Mouse (Mus musculus) hindbrain, embryonic 15.5 days (tissue): ENCODE measurements around the gene Slbp. TPM values are rescaled to one million over a fixed set of nuclear protein-coding genes. Genes with fewer than 3 reads are reported as not detected.

Experiments
- ATAC-seq: fragments of 200-750 bp; cut with Nextera tagmentation; 2 replicates; pipeline ENCODE4 v1.8.0; 2017; ENCODE audit warnings: low read depth, moderate number of reproducible peaks, moderate TSS enrichment; ENCODE audit not compliant: low FRiP score
- H3K27ac ChIP-seq: fragments of 300-500 bp; sonication (generic); replicated peaks from 2 replicates; pipeline ENCODE4 v1.5.1; 2015; ENCODE audit warnings: mild to moderate bottlenecking, inconsistent platforms
- H3K27me3 ChIP-seq: fragments of 300-500 bp; sonication (generic); 2 replicates; pipeline ENCODE4 v1.6.1; 2015; ENCODE audit warnings: control low read depth, inconsistent platforms
- H3K36me3 ChIP-seq: fragments of 300-500 bp; sonication (generic); 2 replicates; pipeline ENCODE4 v1.6.1; 2015; ENCODE audit warnings: control low read depth, inconsistent platforms
- H3K4me1 ChIP-seq: fragments of 300-500 bp; sonication (generic); replicated peaks from 2 replicates; pipeline ENCODE4 v1.6.1; 2015; ENCODE audit warnings: control low read depth, inconsistent platforms
- H3K4me2 ChIP-seq: fragments of 300-500 bp; sonication (generic); 2 replicates; pipeline ENCODE4 v1.6.1; 2015; ENCODE audit warnings: moderate library complexity, mild to moderate bottlenecking, inconsistent platforms
- H3K4me3 ChIP-seq: fragments of 300-500 bp; sonication (generic); 2 replicates; pipeline ENCODE4 v1.5.1; 2015; ENCODE audit warnings: mild to moderate bottlenecking, inconsistent platforms
- H3K9ac ChIP-seq: fragments of 300-500 bp; sonication (generic); 2 replicates; pipeline ENCODE4 v1.6.1; 2015; ENCODE audit warnings: inconsistent platforms
- H3K9me3 ChIP-seq: fragments of 300-500 bp; sonication (generic); 2 replicates; pipeline ENCODE4 v1.6.1; 2016; ENCODE audit warnings: control low read depth, inconsistent platforms
- WGBS: fragments of 180-500 bp; shearing (Covaris S2); methylation state at CpG from one replicate; pipeline ENCODE4 v1.1.7; 2015; 5-methylcytosine and 5-hydroxymethylcytosine counted together
- polyA plus RNA-seq: library from polyadenylated mRNA; unstranded; fragments of >200 nt; fragmentation: Nextera tagmentation; extraction: Ambion mirVana; gene quantifications from 2 replicates; pipeline ENCODE4 v1.2.1, GENCODE M21; 2015

The Slbp gene
- polyA plus RNA-seq, 1 experiment from 2014 or later: 118 TPM

DNA sequence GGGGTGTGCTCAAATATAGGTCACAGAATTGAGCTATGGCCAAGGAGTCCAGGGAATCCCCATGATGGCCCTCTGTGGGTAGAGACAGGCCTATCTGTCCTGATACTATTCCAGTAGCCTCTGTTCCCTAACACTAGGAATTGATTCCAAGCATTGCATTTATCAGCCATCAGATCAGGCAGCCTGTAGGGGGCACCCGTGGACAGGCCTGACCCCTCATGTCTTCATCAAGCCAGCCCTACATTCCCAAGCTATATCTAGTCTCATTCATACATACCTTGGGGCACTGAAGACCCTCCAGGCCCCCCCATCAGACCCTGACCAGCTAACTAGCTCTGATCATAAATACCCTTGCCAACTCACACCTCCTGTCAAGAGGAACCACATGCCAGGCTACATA, 23.6 kb upstream of the Slbp start:
- H3K27me3 ChIP-seq: no peaks in the 10 kb centered on the region
- no peaks in the 10 kb centered on the region for H3K9me3 ChIP-seq
- H3K9ac ChIP-seq: no peak overlapping the region
- no peak; the same call in 1 of the 2 replicates for ATAC-seq
- no peak overlapping the region for H3K4me2 ChIP-seq
- H3K4me3 ChIP-seq: no peak overlapping the region
- no peaks in the 10 kb centered on the region for H3K36me3 ChIP-seq
- peaks cover 12% of the 10 kb centered on the region for H3K4me1 ChIP-seq
- H3K27ac ChIP-seq: no peak overlapping the region
- 3% methylated on average over 1 of the region's 1 CpGs for whole genome bisulfite sequencing

DNA sequence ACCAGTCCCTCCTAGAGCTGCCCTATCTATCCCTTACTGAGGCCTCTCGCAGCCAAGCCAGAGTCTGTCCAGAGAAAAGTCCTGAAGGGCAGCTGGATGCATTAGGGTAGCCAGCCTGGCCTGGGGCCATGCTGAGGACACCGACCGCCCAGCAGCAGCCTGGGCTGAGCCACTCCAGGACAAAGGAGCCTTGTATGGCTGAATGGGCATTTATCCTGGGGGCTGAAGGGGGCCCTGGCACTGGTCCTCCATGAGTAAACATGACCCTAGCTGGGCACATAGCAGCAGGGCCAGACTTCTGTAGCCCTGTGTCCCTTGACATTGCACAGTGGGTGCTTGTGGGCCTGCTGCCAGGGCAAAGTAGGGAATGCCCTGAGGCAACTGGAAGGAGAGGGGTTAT, 22.1 kb upstream of the Slbp start:
- H3K4me2 ChIP-seq: no peak overlapping the region
- no peak overlapping the region for H3K4me3 ChIP-seq
- WGBS: 47% methylated on average over 3 of the region's 3 CpGs
- no peaks in the 10 kb centered on the region for H3K9me3 ChIP-seq
- no peaks in the 10 kb centered on the region for H3K27me3 ChIP-seq
- no peak overlapping the region for H3K9ac ChIP-seq
- peak; percentile 90 for ATAC-seq
- H3K27ac ChIP-seq: no peak overlapping the region
- H3K36me3 ChIP-seq: no peaks in the 10 kb centered on the region
- H3K4me1 ChIP-seq: peaks cover 12% of the 10 kb centered on the region

DNA sequence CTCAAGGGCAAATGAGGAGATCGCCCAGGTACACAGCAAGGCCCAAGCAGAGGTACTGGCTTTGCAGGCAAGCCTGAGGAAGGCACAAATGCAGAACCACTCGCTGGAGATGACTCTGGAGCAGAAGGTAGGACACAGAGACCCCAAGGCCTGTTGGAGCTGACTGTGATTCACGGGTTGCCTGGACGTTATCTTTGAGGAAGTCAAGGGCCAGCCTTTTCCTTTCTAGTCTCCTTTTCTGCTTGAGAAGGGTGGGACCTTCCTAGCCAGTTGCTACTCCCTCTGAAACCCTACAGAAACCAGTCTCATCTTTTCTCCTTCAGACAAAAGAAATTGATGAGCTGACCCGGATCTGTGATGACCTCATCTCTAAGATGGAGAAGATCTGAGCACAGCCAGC, 19.3 kb upstream of the Slbp start:
- no peaks in the 10 kb centered on the region for H3K36me3 ChIP-seq
- no peaks in the 10 kb centered on the region for H3K9me3 ChIP-seq
- no peaks in the 10 kb centered on the region for H3K27me3 ChIP-seq
- H3K4me1 ChIP-seq: peaks cover 12% of the 10 kb centered on the region
- no peak overlapping the region for H3K9ac ChIP-seq
- no peak overlapping the region for H3K4me2 ChIP-seq
- no peak for ATAC-seq
- H3K27ac ChIP-seq: no peak overlapping the region
- WGBS: 81% methylated on average over 5 of the region's 5 CpGs
- no peak overlapping the region for H3K4me3 ChIP-seq

DNA sequence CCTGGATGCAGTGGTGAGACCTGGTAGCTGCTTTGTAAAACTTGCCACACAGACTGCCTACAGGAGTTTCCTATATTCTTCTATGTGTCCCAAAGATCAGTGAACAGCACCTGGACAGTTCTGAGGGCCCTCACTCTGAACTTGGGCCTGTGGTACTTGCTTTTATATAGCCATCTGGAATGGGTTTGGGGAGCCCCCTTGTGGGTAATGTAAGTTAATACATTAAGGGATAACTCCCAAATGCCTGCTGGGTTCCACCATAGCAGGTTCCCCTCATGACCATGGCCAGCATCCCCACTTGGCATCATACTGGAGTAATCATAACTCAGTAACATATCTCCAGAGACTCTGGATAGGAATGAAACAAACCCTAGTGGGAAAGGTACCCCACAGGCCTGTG, 15.8 kb upstream of the Slbp start:
- Histone ChIP-seq H3K4me3 (no peak overlapping the region), H3K9ac (no peak overlapping the region), H3K36me3 (no peaks in the 10 kb centered on the region), H3K9me3 (no peaks in the 10 kb centered on the region), H3K4me2 (no peak overlapping the region), H3K27me3 (no peaks in the 10 kb centered on the region), H3K4me1 (no peaks in the 10 kb centered on the region), H3K27ac (no peak overlapping the region)
- ATAC-seq: no peak

DNA sequence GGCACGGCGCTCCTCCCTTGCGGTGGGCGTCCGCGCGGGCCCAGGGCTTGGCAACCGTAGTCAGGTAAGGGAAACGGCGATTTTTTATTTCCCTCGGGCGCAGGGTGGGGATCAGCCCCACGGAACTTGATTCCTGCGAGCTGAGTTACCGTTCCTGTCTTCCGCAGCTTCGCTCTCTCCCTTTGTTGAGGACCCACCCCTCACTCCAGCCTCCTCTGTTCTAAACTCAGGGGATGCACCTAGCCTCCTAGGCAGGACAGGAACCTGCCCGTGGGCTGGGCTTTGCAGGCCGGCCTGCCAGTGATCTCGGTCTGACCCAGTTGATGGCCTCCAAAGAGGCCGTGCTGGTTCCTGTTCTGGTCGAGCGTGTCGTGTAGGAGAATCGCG, 6.3 kb upstream of the Slbp start:
- peaks cover 32% of the 10 kb centered on the region for H3K4me1 ChIP-seq
- 0% methylated on average over 26 of the region's 26 CpGs for WGBS
- 0 out of 2 replicates have a peak, but pooled peaks cover 3% of the 10 kb centered on the region for H3K36me3 ChIP-seq
- H3K27me3 ChIP-seq: no peaks in the 10 kb centered on the region
- H3K4me2 ChIP-seq: peak overlapping the region; percentile 86
- peak overlapping the region; percentile 75 for H3K4me3 ChIP-seq
- 0 out of 2 replicates have a peak overlapping the region, but pooled peaks have one; percentile 98 for H3K27ac ChIP-seq
- peak; percentile 1; the same call in 1 of the 2 replicates for ATAC-seq
- peak overlapping the region; percentile 52 for H3K9ac ChIP-seq
- H3K9me3 ChIP-seq: no peaks in the 10 kb centered on the region

DNA sequence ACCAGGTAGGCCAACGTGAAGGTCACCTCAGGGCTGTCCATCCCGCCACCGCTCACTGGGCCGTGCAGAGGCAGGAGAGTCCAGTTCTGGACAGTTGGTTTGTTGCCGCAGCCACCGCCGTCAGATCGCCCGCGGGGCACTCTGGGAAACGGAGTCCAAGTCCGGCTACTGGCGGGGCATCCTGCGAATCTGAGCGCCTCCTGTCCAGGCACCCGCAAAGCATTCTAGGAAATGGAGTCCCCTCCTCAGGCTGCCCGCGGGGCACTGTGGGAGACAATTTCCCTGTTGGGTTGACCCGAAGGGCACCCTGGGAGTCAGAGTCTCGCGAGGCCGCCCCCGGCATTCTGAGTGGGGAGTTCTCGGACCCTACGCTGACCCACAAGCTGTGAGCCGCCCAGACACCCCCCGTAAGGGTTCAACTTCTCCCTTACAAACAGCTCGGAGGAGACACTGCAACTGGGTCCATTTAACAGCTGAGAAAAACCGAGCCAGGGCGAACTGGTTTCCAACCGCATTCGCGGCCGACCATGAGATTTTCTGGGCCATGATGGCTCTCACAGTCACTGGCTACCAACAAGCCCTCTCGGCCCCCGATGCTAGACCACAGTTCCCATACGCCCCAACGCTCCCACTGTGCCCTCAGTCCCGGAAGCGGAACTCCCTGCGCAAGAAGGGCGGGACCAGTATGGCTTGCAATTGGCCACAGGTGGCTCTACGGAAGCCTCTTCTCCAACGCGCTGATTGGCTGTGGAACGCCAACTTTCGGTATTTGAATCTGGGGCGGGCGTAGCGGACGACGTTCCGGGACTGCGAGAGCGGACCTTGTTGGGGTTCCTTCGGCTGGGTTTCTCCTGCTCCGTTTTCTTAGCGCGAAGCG, 5.7 kb upstream of the Slbp start, which contains the start of the genes Tacc3 and Tmem129:
Gene Tacc3 (plus strand): TSS at position 342 of the 877 bp plus-strand sequence.
Gene Tmem129 (minus strand): TSS at position 630 of the 877 bp plus-strand sequence.
- no peaks in the 10 kb centered on the region for H3K27me3 ChIP-seq
- peak within 1 kb of the TSS; percentile 75 for H3K4me3 ChIP-seq
- 0 out of 2 replicates have a peak, but pooled peaks cover 5% of the 10 kb centered on the region for H3K36me3 ChIP-seq
- peak within 1 kb of the TSS; percentile 86 for H3K4me2 ChIP-seq
- H3K4me1 ChIP-seq: peaks cover 32% of the 10 kb centered on the region
- H3K9ac ChIP-seq: peak within 1 kb of the TSS; percentile 75
- ATAC-seq: peak; percentile 97
- H3K27ac ChIP-seq: peak within 1 kb of the TSS; percentile 98
- under 1% methylated on average over 60 of the region's 60 CpGs for WGBS
- H3K9me3 ChIP-seq: no peaks in the 10 kb centered on the region

DNA sequence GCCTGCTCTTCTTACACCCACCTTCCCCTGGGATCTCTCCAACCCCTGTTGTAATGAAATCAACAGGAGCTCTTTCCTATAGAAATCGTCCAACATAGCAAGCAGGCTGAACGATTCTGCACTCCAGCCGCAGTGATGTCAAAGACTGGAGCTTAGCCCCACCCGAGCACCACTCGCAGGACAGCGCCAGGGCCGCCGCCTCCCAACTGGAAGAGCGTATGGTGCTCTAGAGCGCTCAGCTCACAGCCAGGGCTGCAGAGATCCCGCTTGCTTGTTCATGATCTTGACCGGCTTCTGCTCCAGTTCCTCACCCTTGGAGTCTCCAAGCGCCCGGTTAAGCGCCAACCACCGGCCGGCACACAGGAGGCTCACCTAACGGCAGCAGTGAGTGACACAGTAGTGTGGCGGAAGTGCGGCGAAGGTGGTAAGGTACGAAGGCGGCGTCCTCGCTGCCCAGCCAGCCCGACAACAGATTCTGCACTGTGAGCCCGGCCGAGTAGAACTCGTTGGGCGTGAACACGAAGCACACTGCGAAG, 4.9 kb upstream of the Slbp start:
- Histone ChIP-seq H3K27ac (peak overlapping the region; percentile 98), H3K4me3 (peak overlapping the region; percentile 75), H3K36me3 (0 out of 2 replicates have a peak, but pooled peaks cover 5% of the 10 kb centered on the region), H3K4me2 (peak overlapping the region; percentile 86), H3K9ac (peak overlapping the region; percentile 75), H3K27me3 (no peaks in the 10 kb centered on the region), H3K9me3 (no peaks in the 10 kb centered on the region), H3K4me1 (peaks cover 35% of the 10 kb centered on the region)
- under 1% methylated on average over 32 of the region's 32 CpGs for WGBS
- peak; percentile 25; the same call in 1 of the 2 replicates for ATAC-seq

DNA sequence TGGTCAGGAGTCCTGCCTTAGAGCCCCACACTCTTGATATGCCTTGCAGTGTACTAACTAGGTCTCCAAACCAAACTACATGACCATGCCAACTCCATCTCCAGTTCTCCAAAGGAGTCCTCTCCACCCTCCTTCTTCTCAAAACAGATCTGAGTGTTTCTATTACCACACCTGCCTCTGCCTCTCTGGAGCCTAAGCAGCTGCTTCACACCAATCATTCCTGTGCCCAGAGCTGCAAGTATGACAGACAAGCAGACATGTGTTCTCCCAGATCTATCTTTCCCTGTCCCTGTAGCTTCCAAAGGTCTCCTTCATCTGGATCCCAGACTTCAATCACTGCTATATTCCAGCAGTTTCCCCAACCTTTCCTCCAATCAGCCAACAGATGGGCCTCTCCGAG, 4.4 kb upstream of the Slbp start:
- peak overlapping the region; percentile 75 for H3K4me3 ChIP-seq
- 0 out of 2 replicates have a peak, but pooled peaks cover 5% of the 10 kb centered on the region for H3K36me3 ChIP-seq
- no peak for ATAC-seq
- peak overlapping the region; percentile 86 for H3K4me2 ChIP-seq
- peak overlapping the region; percentile 75 for H3K9ac ChIP-seq
- 14% methylated on average over 1 of the region's 1 CpGs for WGBS
- H3K9me3 ChIP-seq: no peaks in the 10 kb centered on the region
- peaks cover 35% of the 10 kb centered on the region for H3K4me1 ChIP-seq
- H3K27me3 ChIP-seq: no peaks in the 10 kb centered on the region
- H3K27ac ChIP-seq: peak overlapping the region; percentile 98

DNA sequence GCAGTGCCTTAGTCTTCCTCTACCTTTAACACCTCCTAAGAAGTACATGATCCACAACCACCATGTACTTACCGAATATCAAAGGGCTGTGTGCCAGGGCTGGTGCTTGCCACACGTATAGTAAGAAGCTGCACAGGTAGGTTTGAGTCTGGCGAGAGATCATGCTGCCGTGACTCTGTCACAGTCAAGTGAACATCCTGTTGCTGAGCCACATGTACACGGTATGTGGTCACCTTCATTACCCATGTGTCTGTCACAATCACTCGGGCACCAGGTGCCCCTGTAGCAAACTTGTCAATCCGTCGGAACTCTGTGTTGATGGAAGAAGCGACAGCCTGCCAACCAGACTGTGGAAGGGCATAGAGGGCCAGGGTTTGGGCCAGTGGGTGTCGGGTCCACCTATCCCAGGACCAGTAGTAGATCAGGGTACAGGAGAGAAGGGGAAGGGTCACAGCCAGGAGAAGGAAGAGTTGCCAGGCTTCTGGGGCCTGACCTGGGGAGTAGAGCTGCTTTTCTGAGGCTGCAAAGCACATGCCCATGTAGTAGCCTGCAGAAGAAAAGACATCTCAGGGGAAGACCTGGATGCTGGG, 3.0 kb upstream of the Slbp start:
- Histone ChIP-seq H3K27me3 (no peaks in the 10 kb centered on the region), H3K27ac (no peak overlapping the region), H3K4me3 (no peak overlapping the region), H3K36me3 (0 out of 2 replicates have a peak, but pooled peaks cover 5% of the 10 kb centered on the region), H3K4me1 (peaks cover 46% of the 10 kb centered on the region), H3K9ac (no peak overlapping the region), H3K9me3 (no peaks in the 10 kb centered on the region), H3K4me2 (no peak overlapping the region)
- no peak for ATAC-seq
- 98% methylated on average over 10 of the region's 10 CpGs for WGBS

DNA sequence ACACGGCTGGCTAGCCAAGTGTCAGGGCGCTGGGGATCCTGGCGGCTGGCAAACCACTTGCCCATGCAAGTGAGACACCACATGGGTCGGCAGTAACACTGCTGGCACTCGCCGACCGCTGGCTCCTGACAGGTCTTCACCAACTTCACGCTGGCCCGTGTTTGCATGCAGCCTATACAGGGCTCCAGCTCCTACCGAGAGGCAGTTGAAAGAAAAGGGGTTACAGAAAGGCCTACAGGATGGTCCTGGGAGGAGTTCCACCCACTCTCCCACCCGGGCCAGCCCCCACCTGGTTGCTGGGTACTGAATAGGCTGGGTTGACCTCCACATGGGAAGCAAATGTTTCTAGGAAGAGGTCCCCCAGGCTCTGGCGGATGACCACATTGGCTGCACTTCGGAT, 2.0 kb upstream of the Slbp start:
- 91% methylated on average over 13 of the region's 13 CpGs for WGBS
- Histone ChIP-seq H3K27me3 (no peaks in the 10 kb centered on the region), H3K9ac (no peak overlapping the region), H3K4me2 (no peak overlapping the region), H3K36me3 (peaks cover 5% of the 10 kb centered on the region; the same call in 1 of the 2 replicates), H3K27ac (no peak overlapping the region), H3K4me3 (no peak overlapping the region), H3K4me1 (peaks cover 51% of the 10 kb centered on the region), H3K9me3 (no peaks in the 10 kb centered on the region)
- ATAC-seq: no peak

DNA sequence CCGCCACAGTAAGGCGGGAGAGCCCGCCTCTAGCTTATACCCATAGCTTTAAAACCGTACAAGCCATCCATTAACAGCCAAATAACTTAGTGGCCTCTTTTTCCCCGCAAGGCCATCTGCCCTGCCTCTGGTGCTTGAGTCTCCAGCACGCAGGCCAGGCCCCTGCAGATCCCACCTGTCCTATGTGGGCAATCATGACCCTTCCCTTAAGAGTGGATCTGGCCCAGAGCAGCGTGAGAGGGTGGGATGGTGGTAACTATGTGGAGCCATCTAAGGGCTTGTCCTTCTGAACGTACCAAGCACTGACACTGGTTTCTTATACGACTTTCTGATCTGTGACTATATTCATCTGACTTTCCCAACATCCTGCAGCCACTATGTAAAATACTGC, 404 bp upstream of the Slbp start:
- H3K27me3 ChIP-seq: no peaks in the 10 kb centered on the region
- whole genome bisulfite sequencing: 3% methylated on average over 9 of the region's 9 CpGs
- H3K27ac ChIP-seq: peak overlapping the region; percentile 97
- no peaks in the 10 kb centered on the region for H3K9me3 ChIP-seq
- H3K4me3 ChIP-seq: peak overlapping the region; percentile 71
- peak overlapping the region; percentile 75; the same call in 1 of the 2 replicates for H3K9ac ChIP-seq
- H3K4me2 ChIP-seq: peak overlapping the region; percentile 72
- peak; percentile 35; the same call in 1 of the 2 replicates for ATAC-seq
- peaks cover 10% of the 10 kb centered on the region for H3K36me3 ChIP-seq
- H3K4me1 ChIP-seq: peaks cover 42% of the 10 kb centered on the region

DNA sequence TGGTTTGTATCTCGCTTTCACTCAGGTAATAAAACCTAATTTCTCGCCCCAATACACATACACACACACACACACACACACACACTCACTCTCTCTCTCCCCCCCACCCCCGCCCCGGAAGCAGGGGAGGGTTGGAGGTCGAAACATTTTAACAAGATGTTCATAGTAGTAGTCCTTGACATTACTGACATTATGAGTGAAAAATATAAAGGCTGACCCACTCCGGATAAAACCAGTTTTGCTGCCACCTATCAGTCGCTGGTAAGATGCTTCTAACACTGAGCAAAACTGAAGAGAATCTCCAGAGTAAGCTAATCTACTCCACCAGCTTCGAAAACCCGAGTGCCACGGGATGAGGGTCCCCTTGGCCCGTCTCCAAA, 843 bp downstream of the Slbp start:
- no peaks in the 10 kb centered on the region for H3K9me3 ChIP-seq
- peak overlapping the region; percentile 75 for H3K9ac ChIP-seq
- peak overlapping the region; percentile 72 for H3K4me2 ChIP-seq
- H3K4me3 ChIP-seq: peak overlapping the region; percentile 71
- H3K36me3 ChIP-seq: peaks cover 22% of the 10 kb centered on the region
- under 1% methylated on average over 11 of the region's 11 CpGs for WGBS
- no peaks in the 10 kb centered on the region for H3K27me3 ChIP-seq
- peak overlapping the region; percentile 97 for H3K27ac ChIP-seq
- no peak for ATAC-seq
- peaks cover 33% of the 10 kb centered on the region for H3K4me1 ChIP-seq
